Comparison of ENCODE assay signal across 8 mouse cellular contexts in genomic region chr7:92967381-92968127, GRCm38 (mm10).
DNase-seq lines count a peak whose midpoint lies in the region; ATAC-seq and TF ChIP-seq lines count a peak whose summit lies in the region.

No protein-coding gene starts in this region.

- POLR2A ChIA-PET in Patski (lab: Charles Lee) = no interaction called here

- ATAC-seq in Patski = no peak
- ATAC-seq in midbrain, postnatal 0 days (ENCODE audit: low FRiP score) = peak; percentile 60; the same call in 1 of the 2 replicates

- H3K9me3 ChIP-seq in midbrain, postnatal 0 days (ENCODE audit: low read length) = no peaks in the 10 kb centered on the region

- WGBS in midbrain, postnatal 0 days = 48% methylated on average over 10 of the region's 10 CpGs
- 74% methylated on average over 10 of the region's 10 CpGs for WGBS in thymus, adult 2 months

- in situ Hi-C loops in Patski (cut with MboI; ENCODE audit: low pct_unique_long_range_greater_than_20kb) = no loop called here

- DNase-seq in 416B (ENCODE audit: low read depth) (peak; percentile 36), Patski (ENCODE audit: low read depth, low spot score) (no peak)
- DNase-seq in heart, postnatal 14 days = peak; percentile 22 to 47
- peak; percentile 35 for DNase-seq in left cerebral cortex, adult 11 months (ENCODE audit: low spot score)
- DNase-seq in midbrain, postnatal 0 days (ENCODE audit: low spot score) = peak; percentile 76
- no peak for DNase-seq in thymus, adult 2 months
- DNase-seq in yolk sac, embryonic 10.5 days (ENCODE audit: low spot score) = no peak

- no peak for TF ChIP-seq POLR2A in cortical plate, adult 2 months (IDR thresholded peaks at IDR 0.05; ENCODE audit: extremely low read depth, insufficient read depth, low read length)
- TF ChIP-seq POLR2A in thymus, adult 2 months (IDR thresholded peaks at IDR 0.05; ENCODE audit: control insufficient read depth, extremely low read depth, insufficient read depth, low read length, poor library complexity) = no peak

- no peak overlapping the region for H3K9ac ChIP-seq in midbrain, postnatal 0 days (replicated peaks; ENCODE audit: low read length, poor library complexity, severe bottlenecking)

- H3K36me3 ChIP-seq in midbrain, postnatal 0 days (ENCODE audit: insufficient read depth, low read length) = no peaks in the 10 kb centered on the region
- H3K36me3 ChIP-seq in thymus, adult 2 months (ENCODE audit: control insufficient read depth, insufficient read depth, low read length) = no peaks in the 10 kb centered on the region

- TF ChIP-seq CTCF in Patski (IDR thresholded peaks at IDR 0.05) = peak; percentile 41
- peak; percentile 88 for TF ChIP-seq CTCF in cortical plate, adult 2 months (IDR thresholded peaks at IDR 0.05; ENCODE audit: extremely low read depth, insufficient read depth, low read length)
- peak; percentile 81 for TF ChIP-seq CTCF in midbrain, postnatal 0 days (IDR thresholded peaks at IDR 0.05)
- no peak for TF ChIP-seq CTCF in thymus, adult 2 months (IDR thresholded peaks at IDR 0.05; ENCODE audit: borderline replicate concordance, control insufficient read depth, extremely low read depth, insufficient read depth, low read length, poor library complexity)

- no peak overlapping the region for H3K27ac ChIP-seq in cortical plate, adult 2 months (ENCODE audit: insufficient read depth, low read length)
- H3K27ac ChIP-seq in midbrain, postnatal 0 days (ENCODE audit: low read depth, low read length) = no peak overlapping the region
- no peak overlapping the region for H3K27ac ChIP-seq in thymus, adult 2 months (ENCODE audit: control insufficient read depth, insufficient read depth, low read length)

- CTCF ChIA-PET in Patski (lab: Charles Lee) = interaction anchor here (1.3 kb wide), 1 partner anchor 10 kb away, joined by 3 read pairs; no protein-coding TSS in a partner anchor

- no peak overlapping the region for H3K4me2 ChIP-seq in midbrain, postnatal 0 days (ENCODE audit: low read depth, low read length, poor library complexity, severe bottlenecking)

- H3K4me3 ChIP-seq in cortical plate, adult 2 months (ENCODE audit: insufficient read depth, low read length) = no peak overlapping the region
- no peak overlapping the region for H3K4me3 ChIP-seq in midbrain, postnatal 0 days (ENCODE audit: low read depth, low read length)
- H3K4me3 ChIP-seq in thymus, adult 2 months (ENCODE audit: control insufficient read depth, insufficient read depth, low read length) = no peak overlapping the region

- no peaks in the 10 kb centered on the region for H3K4me1 ChIP-seq in cortical plate, adult 2 months (ENCODE audit: control insufficient read depth, insufficient read depth, low read length)
- H3K4me1 ChIP-seq in midbrain, postnatal 0 days (ENCODE audit: insufficient read depth, low read length) = no peaks in the 10 kb centered on the region
- no peaks in the 10 kb centered on the region for H3K4me1 ChIP-seq in thymus, adult 2 months (replicated peaks; ENCODE audit: control insufficient read depth, insufficient read depth, low read length)

- H3K27me3 ChIP-seq in Patski = no peaks in the 10 kb centered on the region
- no peaks in the 10 kb centered on the region; the same call in 1 of the 2 replicates for H3K27me3 ChIP-seq in midbrain, postnatal 0 days (ENCODE audit: insufficient read depth, low read length)
- H3K27me3 ChIP-seq in thymus, adult 2 months (ENCODE audit: control insufficient read depth, insufficient read depth, low read length) = no peaks in the 10 kb centered on the region

- intact Hi-C loops in heart, postnatal 14 days (cut with DNase I) = loop anchor here (5.0 kb wide), 1 partner anchor 130 kb away; no protein-coding TSS in a partner anchor

Comparison
In these comparisons a context has a peak if more than half of its experiments do, and no peak if none do; other contexts are left out.
1. DNase-seq: peak in 416B (single experiment), heart, postnatal 14 days (2 of 2), left cerebral cortex, adult 11 months (single experiment) and midbrain, postnatal 0 days (single experiment); none in Patski (single experiment), thymus, adult 2 months (single experiment) and yolk sac, embryonic 10.5 days (single experiment).